Mouse (Mus musculus): Measurements from ENCODE around the gene Slc4a10. TPM values are rescaled to one million over a fixed set of nuclear protein-coding genes. Genes with fewer than 3 reads are reported as not detected.

Slc4a10 gene
- polyA plus RNA-seq, 1 experiment from 2014 or later = 0.94 TPM

Other genes starting within 250 kb of the Slc4a10 start
- not detected in 2 replicates for gene Tbr1, start 243.5 kb upstream of the Slc4a10 start, polyA plus RNA-seq (2015; fragmentation: Nextera tagmentation; extraction: Ambion mirVana)